In genomic region chr10:56547825-56548224, GRCm38 (mm10) we compare ENCODE assay signal across 29 mouse cellular contexts.
"Had no signal": no experiment of that assay in that cellular context is flagged by ENCODE, and none has a peak within 500 bp of the region (broad histone marks: within the 10 kb centered on the region; RNA-seq: fewer than 3 reads in every experiment).

No protein-coding gene starts in this region.

- ATAC-seq: hindbrain, embryonic 16.5 days; inflammation-experienced regulatory T-cells, adult 6 months; intestine, embryonic 15.5 days; intestine, postnatal 0 days had no signal

- H3K9ac ChIP-seq: heart, embryonic 13.5 days; heart, embryonic 15.5 days; hindbrain, embryonic 12.5 days; hindbrain, embryonic 14.5 days; intestine, embryonic 15.5 days; limb, embryonic 12.5 days; liver, embryonic 13.5 days; liver, embryonic 15.5 days had no signal

- H3K4me1 ChIP-seq: heart, embryonic 13.5 days; heart, embryonic 15.5 days; hindbrain, embryonic 10.5 days; hindbrain, embryonic 12.5 days; intestine, embryonic 15.5 days; liver, embryonic 13.5 days; liver, embryonic 15.5 days had no signal

- H3K4me3 ChIP-seq: gastrocnemius, adult 2 months; heart, embryonic 13.5 days; heart, embryonic 15.5 days; hindbrain, embryonic 10.5 days; hindbrain, embryonic 12.5 days; intestine, embryonic 15.5 days; layer of hippocampus, adult 2 months; left cerebral cortex, adult 2 months; limb, embryonic 10.5 days; limb, embryonic 12.5 days; liver, embryonic 13.5 days; liver, embryonic 15.5 days had no signal

- H3K4me2 ChIP-seq: heart, embryonic 11.5 days; heart, embryonic 13.5 days; heart, embryonic 15.5 days; hindbrain, embryonic 12.5 days; hindbrain, embryonic 14.5 days; intestine, embryonic 15.5 days; limb, embryonic 12.5 days; liver, embryonic 11.5 days; liver, embryonic 13.5 days; liver, embryonic 15.5 days had no signal

- H3K36me3 ChIP-seq: heart, embryonic 13.5 days; heart, embryonic 15.5 days; hindbrain, embryonic 10.5 days; hindbrain, embryonic 12.5 days; intestine, embryonic 15.5 days; limb, embryonic 10.5 days; limb, embryonic 12.5 days; liver, embryonic 13.5 days; liver, embryonic 15.5 days had no signal

- H3K27ac ChIP-seq: gastrocnemius, adult 2 months; heart, embryonic 13.5 days; heart, embryonic 15.5 days; hindbrain, embryonic 10.5 days; hindbrain, embryonic 12.5 days; hindbrain, embryonic 14.5 days; intestine, embryonic 15.5 days; left cerebral cortex, adult 2 months; liver, embryonic 13.5 days; liver, embryonic 15.5 days had no signal

- H3K27me3 ChIP-seq: heart, embryonic 13.5 days; heart, embryonic 15.5 days; hindbrain, embryonic 12.5 days; intestine, embryonic 15.5 days; limb, embryonic 12.5 days; liver, embryonic 13.5 days; liver, embryonic 15.5 days had no signal

- H3K9me3 ChIP-seq: heart, embryonic 13.5 days; heart, embryonic 15.5 days; hindbrain, embryonic 10.5 days; hindbrain, embryonic 12.5 days; intestine, embryonic 15.5 days; limb, embryonic 10.5 days; liver, embryonic 13.5 days; liver, embryonic 15.5 days had no signal

- DNase-seq: gastrocnemius, adult 2 months; gastrocnemius, postnatal 10 days; gastrocnemius, postnatal 25 days; heart, adult 18-20 months; heart, postnatal 14 days; heart, postnatal 36 days; kidney, adult 18-20 months; kidney, adult 8-10 months; kidney, postnatal 10 days; kidney, postnatal 25 days; kidney, postnatal 4 days; liver; liver, embryonic 13.5 days had no signal
